Mouse (Mus musculus): ENCODE measurements at regions not wholly inside any gene's neighbourhood (a gene's known extent, or its start where the extent isn't known, plus 50 kb on each side); places are given as distances from the start of the nearest gene placed in this dataset.

DNA sequence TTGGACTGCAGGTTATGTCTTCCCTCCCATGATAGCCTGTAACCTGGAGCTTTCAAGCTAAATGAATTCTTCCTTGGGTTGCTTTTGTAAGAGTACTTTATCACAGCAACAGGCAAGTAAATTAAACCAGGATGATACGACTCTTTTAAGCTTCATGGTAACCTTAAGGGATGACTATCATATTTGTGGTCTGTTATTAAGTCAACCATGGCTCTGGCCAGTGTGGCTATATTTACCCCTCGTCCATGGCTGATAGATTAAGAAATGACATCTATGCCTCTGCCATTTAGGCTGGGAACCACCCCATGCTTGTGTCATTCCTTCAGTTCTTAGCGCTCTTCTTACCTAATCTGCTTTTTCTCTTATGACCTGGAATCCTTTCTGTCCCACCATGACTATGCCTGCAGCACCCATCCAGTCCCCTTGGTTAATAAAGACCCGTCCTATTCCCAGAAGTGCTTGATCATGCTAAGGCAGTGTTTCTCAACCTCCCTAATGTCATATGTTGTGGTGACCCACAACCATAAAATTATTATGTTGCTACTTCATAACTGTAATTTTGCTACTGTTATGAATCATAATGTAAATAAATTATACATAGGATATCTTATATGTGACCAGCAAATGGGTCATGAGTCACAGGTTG lies 214.5 kb upstream of the Nbea start:
- DNase-seq = no peak

DNA sequence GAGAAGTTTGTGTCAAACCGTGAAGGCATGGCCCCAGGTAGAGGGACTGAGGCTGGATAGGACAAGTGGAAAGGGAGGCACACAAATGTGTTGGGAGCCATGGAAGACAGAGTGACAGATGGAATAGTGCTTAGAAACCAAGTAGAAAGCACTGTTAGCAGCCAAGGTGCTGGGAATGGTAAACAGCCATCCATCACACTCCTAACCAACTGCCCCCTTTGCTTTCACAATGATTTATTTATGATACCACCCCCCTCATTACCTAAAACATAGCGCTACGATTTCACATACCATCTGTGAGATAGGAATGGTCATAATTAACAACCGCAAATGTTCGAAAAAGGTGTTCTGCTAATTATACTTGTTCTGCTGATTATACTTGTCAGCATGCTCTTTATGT lies 209.6 kb upstream of the Nbea start:
- no peak for DNase-seq

DNA sequence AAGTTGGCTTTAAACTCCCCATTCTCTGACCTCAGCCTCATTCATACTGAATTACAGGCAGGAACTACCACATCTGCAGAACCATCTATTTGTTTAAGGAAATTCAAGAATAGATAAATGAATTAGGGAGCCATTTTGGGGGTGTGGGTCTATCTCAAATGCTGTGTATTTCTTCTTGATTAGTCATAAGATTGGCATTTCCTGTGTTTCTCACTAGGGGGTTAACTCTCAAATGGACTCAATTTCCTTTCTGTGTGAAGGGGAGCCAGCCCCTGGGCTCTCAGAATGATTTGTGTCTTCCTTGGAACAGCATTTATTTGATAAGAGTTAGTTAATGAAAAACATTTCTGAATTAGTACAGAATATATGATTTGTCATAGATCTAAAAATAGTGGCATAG lies 196.8 kb upstream of the Nbea start:
- DNase-seq = no peak

DNA sequence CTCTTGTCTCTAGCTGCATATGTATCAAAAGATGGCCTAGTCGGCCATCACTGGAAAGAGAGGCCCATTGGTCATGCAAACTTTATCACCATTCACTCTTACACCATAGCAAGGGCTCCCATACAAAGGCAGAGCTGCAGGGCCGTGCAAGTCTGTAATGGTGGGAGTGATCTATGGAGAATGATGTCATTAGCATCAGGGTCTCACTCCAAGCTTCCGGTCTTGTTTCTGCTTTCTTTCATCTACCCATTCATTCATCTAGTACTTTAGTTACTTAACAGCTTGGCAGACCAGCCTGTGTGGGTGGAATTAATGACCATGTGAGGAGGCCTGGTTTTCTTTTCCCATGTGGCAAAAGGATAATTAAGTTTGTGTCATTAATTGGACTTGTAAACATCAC lies 196.0 kb upstream of the Nbea start:
- DNase-seq = no peak

GRCm38 (mm10) chr3:56362543-56362942 lies 179.0 kb upstream of the Nbea start:
- DNase-seq = no peak

- no peak for DNase-seq
Observed at GRCm38 (mm10) chr3:56357035-56357701, 173.7 kb upstream of the Nbea start.

DNA sequence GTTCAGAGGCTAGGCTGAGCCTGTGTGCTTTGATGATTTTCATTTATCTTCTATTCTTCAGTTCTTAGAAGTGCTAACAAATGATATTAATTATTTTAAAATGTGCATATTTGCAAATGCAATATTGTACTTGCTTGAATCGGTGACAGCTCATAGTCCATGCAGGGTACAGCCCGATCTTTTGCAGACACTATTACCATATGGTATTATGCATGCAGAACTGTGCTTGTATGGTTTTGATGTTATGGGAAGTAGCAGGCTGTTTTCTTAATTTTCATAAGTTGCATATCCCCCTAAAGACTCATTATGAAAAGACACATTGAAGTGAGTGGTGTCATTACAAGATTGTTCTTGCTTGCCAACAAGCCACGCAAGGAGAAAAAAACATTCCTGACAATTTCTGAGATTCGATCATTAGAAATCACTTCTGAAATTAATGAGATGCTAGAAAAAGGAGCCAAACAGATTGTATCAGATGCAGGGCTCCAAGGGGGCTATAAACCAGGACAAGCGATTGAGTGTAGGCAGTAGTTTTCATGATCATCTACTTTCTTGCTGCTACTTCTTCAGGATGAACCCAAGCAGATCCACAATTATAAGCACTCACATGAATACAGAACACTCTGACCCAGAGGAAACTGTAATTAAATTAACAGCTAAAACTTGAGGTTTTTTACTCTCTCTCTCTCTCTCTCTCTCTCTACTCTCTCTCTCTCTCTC lies 172.8 kb upstream of the Nbea start:
- DNase-seq = no peak

Measured in thymus, postnatal 4 days (tissue).